Mouse (Mus musculus): ENCODE measurements at regions not wholly inside any gene's neighbourhood (a gene's known extent, or its start where the extent isn't known, plus 50 kb on each side); places are given as distances from the start of the nearest gene placed in this dataset.

DNA sequence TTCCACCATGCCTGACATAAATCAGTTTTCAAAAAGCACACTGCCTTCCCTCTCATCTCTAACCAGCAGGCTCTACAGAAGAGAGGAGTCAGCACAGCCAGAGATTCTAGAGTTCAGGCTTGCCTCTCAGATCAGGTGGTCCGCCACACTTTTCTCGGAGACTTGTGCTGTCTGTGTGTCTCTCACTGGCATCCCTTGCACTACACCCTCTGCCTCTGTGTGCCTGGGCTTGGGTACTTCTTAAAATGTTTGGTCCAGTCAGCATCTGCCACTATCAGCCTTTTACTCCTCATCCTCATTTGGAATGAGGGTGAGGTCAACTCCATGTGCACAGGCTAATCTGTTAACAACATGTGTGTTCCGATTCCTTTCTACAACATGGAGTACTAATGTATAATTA is 92.0 kb downstream of the S1pr1 start:
- no peak for TF ChIP-seq POLR2A (IDR thresholded peaks at IDR 0.05; ENCODE audit: control insufficient read depth, extremely low read depth, insufficient read depth, low read length, poor library complexity)
- TF ChIP-seq CTCF (IDR thresholded peaks at IDR 0.05; ENCODE audit: borderline replicate concordance, control insufficient read depth, extremely low read depth, insufficient read depth, low read length, poor library complexity) = no peak
